Mouse (Mus musculus): ENCODE data around the gene Exoc3.

Gene Exoc3

DNA sequence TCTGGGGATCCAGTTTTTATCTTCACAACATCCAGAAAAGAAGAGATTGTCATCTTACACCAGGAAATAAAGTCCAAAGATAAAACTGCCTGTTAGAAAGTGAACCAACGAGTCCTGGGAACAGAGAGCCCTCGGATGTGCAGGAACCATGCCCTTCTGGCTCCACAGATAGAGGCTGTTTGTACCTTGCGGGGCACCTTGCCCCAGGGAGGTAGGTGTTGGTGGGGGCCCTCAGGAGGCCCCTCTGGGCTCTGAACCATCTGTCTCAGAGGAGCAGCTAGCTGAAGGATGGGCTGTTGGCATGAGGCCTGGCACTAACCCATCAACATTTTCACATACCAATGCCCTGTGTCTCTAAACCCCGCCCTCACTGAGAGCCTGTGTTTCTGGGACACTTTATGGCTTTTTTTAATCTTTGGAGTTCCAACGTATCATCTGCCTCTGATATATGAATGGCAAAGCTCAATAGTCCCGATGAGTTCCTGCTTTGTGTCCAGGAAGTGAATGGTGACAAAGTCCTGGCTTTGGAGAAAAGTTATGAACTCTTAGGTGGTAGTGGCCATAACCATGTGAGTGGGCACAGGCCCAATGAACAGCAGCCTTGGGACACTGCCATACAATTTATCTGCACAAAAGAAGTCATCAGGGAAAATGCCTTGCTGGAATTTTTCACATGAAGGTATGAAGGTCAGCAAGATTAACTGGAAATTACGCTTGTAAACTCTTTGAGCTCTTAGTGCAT, 69.5 kb downstream of the Exoc3 start:
- no peak for DNase-seq (ENCODE audit: low read depth)

DNA sequence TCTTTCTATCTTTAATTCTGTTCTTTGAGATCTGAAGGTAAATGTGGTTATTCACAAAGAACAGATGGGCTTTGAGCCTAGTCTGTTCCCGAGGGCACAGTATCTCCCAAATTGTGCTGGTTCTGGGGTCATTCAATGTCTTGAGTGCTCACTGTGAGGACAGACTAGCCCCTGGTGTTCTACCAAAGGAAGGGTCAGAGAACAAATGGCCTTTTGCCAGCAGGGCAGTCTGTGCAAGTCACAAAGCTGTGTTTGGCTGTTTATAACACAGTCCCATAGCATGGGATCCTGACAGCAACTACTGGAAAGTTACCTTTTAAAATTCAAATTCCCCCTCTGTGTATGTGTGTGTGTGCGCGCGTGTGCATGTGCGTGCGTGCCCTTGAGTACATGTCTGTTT, 78.6 kb downstream of the Exoc3 start:
- no peak for DNase-seq (ENCODE audit: low read depth)

DNA sequence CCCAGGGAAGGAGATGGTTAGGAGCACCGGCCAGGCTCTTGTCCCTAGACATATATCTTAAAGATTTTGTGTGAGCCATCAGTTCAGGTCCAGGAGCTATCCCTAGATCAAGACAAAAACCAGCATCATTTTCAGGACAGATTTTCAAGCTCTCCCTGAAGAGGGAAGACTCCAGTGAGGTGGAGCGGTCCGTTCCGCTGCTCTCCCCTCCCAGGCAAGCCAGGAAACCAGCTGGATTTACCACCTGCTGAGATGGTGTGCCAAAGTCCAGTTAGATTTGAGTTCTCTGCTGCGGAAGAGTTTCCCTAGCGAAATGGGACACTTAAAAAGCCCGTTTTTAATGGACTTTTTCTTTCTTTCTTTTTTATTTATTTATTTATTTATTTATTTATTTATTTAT, 81.0 kb downstream of the Exoc3 start:
- no peak for DNase-seq (ENCODE audit: low read depth)

DNA sequence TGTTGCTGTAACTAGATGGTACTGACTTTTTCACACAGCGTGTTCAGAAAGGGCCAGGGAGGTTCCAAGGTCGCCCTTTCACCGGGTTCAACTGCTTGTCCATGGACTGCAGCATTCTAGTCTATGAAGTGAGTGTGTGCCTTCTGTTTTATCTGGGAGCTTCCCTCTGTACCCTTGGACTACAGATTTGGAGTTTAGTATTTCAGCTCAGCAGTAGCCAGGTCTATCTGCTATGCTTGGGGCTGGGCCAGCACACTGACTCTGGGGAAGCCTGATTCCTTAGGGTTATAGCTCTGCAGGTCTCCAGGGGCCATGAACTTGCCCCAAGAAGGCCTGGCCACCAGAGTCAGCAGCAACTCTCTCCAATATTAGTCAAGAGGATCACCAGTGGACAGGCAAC, 85.9 kb downstream of the Exoc3 start:
- DNase-seq (ENCODE audit: low read depth), result no peak

DNA sequence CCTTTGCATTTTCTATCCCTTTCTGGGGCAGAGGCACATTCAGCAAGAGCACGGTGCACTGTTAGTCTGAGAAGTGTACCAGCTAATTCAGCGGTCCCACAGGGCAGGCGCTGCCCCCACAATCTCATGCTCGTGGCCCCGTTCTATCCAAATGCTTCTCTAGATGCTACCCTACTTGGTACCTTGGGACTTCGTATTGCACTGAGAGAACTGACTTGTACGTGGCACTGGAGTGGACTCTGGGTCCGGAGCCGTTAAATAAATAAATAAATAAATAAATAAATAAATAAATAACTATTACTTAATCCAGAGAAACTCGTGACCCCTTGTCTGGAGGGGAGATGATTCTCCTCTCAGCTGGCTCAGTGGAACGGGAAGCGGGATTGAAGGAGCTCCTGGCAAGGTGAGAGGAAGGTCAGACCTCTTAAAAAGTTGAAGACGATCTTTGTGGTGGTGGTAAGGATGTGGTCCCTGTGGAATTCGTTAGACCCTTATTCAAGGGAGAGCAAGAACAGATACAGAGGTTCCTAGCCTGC, 86.7 kb downstream of the Exoc3 start:
- DNase-seq (ENCODE audit: low read depth), result no peak

DNA sequence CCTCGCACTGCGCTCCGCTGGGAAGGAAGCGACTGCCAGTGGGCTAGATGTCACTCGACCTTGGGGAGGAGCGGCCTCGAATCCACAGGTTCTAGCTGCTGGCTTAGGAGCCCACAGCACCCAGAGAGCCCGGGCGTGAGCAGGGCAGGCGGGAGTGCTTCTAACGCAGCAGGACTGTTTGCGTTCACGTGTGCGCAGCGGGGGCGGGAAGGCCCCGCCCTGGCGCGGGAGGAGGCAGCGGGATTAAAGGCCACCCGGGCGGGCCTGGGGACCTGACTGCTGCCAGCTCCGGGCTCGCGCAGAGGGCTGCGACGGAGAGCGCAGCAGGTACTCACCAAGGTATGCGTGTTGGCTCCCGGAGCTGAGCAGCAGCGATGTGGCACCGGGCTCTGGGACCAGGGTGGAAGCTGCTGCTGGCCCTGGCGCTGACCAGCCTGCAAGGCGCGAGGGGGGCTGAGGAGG, 87.4 kb downstream of the Exoc3 start, which contains the start of gene Slc9a3:
TSS of gene Slc9a3 (plus strand) at position 317 of the 462 bp plus-strand sequence.
- no peak for DNase-seq (ENCODE audit: low read depth)

Data from induced T-regulatory cell, adult 2 months (primary cell).